Mouse (Mus musculus) heart, embryonic 15.5 days (tissue): Measurements from ENCODE around the gene Selenom. TPM values are rescaled to one million over a fixed set of nuclear protein-coding genes. Genes with fewer than 3 reads are reported as not detected.

Source experiments
- ATAC-seq: fragments of 200-750 bp; cut with Nextera tagmentation; replicated peaks from 2 replicates; pipeline ENCODE4 v1.8.0; 2017; ENCODE audit warnings: low read depth, moderate TSS enrichment; ENCODE audit not compliant: insufficient number of reproducible peaks, insufficient read depth, low FRiP score
- H3K27ac ChIP-seq: fragments of 300-500 bp; sonication (generic); 2 replicates; pipeline ENCODE4 v1.5.1; 2015; ENCODE audit warnings: mild to moderate bottlenecking, inconsistent platforms
- H3K27me3 ChIP-seq: fragments of 300-500 bp; sonication (generic); 2 replicates; pipeline ENCODE4 v1.6.1; 2015; ENCODE audit warnings: inconsistent platforms
- H3K36me3 ChIP-seq: fragments of 300-500 bp; sonication (generic); 2 replicates; pipeline ENCODE4 v1.6.1; 2015; ENCODE audit warnings: mild to moderate bottlenecking, inconsistent platforms
- H3K4me1 ChIP-seq: fragments of 300-500 bp; sonication (generic); replicated peaks from 2 replicates; pipeline ENCODE4 v1.6.1; 2015; ENCODE audit warnings: inconsistent platforms
- H3K4me2 ChIP-seq: fragments of 300-500 bp; sonication (generic); 2 replicates; pipeline ENCODE4 v1.6.1; 2015; ENCODE audit warnings: inconsistent platforms, mild to moderate bottlenecking, moderate library complexity
- H3K4me3 ChIP-seq: fragments of 300-500 bp; sonication (generic); 2 replicates; pipeline ENCODE4 v1.5.1; 2015; ENCODE audit warnings: mild to moderate bottlenecking, inconsistent platforms
- H3K9ac ChIP-seq: fragments of 300-500 bp; sonication (generic); 2 replicates; pipeline ENCODE4 v1.6.1; 2015; ENCODE audit warnings: mild to moderate bottlenecking, inconsistent platforms
- H3K9me3 ChIP-seq: fragments of 300-500 bp; sonication (generic); replicated peaks from 2 replicates; pipeline ENCODE4 v1.6.1; 2016; ENCODE audit warnings: inconsistent platforms
- WGBS: fragments of 180-500 bp; shearing (Covaris S2); methylation state at CpG from one replicate; pipeline ENCODE4 v1.1.7; 2015; ENCODE audit warnings: mixed read lengths; 5-methylcytosine and 5-hydroxymethylcytosine counted together
- polyA plus RNA-seq: library from polyadenylated mRNA; unstranded; fragments of >200 nt; fragmentation: Nextera tagmentation; extraction: Ambion mirVana; gene quantifications from 2 replicates; pipeline ENCODE4 v1.2.1, GENCODE M21; 2015

The Selenom gene
- polyA plus RNA-seq, 1 experiment from 2014 or later = 138 TPM

DNA sequence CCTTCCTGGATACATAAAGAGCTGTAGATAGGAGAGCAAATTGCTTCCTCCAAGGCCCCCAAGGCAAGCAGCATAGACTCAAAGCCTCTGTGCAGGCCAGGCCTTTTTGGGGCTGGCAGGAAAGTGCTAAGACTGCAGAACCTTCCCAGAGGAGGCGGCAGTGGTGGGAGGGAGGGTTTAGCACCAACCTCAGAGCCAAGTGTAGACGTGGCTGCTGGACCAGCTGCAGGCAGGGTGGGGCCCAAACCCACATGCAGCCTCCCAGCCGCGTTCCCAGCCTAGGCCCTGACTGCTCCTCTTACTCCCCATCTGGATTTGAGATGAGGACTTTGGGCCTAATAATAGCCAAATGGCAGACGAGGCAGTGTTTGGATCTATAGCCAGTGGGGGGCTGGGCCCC, 28.5 kb downstream of the Selenom start:
- no peak overlapping the region for H3K4me2 ChIP-seq
- H3K9me3 ChIP-seq = 0 out of 2 replicates have a peak, but pooled peaks cover 3% of the 10 kb centered on the region
- no peak overlapping the region for H3K4me3 ChIP-seq
- no peaks in the 10 kb centered on the region for H3K27me3 ChIP-seq
- peak; percentile 20; the same call in 1 of the 2 replicates for ATAC-seq
- H3K4me1 ChIP-seq = peaks cover 18% of the 10 kb centered on the region
- WGBS = 19% methylated on average over 5 of the region's 5 CpGs
- no peaks in the 10 kb centered on the region for H3K36me3 ChIP-seq
- peak overlapping the region; percentile 25 for H3K27ac ChIP-seq
- H3K9ac ChIP-seq = no peak overlapping the region

DNA sequence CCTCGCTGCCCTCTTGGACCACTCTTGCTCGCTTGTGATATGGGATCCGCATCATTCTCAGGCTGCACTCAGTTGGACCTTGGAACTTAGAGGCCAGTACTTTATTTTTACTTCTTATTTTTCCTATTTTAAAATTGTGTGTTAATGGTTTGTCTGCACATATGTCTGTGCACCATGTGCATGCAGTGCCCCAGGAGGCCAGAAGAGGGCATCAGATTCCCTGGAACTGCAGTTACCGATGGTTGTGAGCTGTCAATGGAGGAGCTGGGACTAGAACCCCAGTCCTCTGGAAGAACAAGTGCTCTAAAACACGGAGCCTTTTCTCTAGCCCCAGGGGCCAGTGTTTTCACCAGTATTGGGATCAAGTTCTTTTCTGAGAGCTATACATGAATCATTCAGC, 29.9 kb downstream of the Selenom start:
- Histone ChIP-seq H3K36me3 (no peaks in the 10 kb centered on the region), H3K9me3 (0 out of 2 replicates have a peak, but pooled peaks cover 3% of the 10 kb centered on the region), H3K4me2 (no peak overlapping the region), H3K27me3 (no peaks in the 10 kb centered on the region), H3K4me3 (no peak overlapping the region), H3K4me1 (peaks cover 17% of the 10 kb centered on the region; the same call in 1 of the 2 replicates), H3K9ac (no peak overlapping the region), H3K27ac (no peak overlapping the region)
- 95% methylated on average over 5 of the region's 5 CpGs for WGBS
- no peak for ATAC-seq

DNA sequence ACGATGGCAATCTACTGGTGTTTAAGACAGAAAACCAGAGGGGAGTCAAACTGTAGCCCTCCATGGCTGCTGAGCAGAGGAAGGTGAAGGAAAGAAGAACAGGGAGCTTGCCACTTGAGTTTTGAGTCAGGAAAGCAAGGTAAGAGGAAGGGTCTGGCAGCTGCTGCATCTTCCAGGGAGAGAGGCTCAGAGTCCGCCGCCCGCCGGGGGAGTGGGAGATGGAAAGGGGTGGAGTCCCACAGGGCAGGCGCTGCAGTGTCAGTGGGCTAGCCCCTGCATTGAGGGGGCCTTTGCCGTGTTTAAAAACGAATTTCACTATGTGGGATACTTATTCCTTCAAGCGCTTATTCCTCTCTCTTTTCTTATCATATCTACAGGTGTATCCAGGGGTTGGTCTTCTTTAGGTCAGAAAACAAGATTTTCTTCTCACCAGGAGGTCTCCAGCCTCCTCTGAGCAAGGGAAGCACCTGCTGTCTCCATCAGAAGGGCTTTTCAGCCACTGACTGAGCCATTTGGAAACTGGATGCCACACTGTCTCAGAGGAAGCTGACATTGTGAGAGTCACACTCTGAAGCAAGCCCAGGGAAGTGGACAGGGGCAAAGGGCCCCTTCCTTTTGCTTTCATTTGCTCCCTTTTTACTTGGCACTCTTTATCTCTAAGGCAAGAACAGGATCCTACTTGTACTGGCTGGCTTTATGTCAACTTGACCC, 31.2 kb downstream of the Selenom start:
- no peak overlapping the region for H3K4me2 ChIP-seq
- no peak overlapping the region for H3K9ac ChIP-seq
- 22% methylated on average over 9 of the region's 9 CpGs for WGBS
- H3K36me3 ChIP-seq = no peaks in the 10 kb centered on the region
- peaks cover 13% of the 10 kb centered on the region; the same call in 1 of the 2 replicates for H3K4me1 ChIP-seq
- H3K27ac ChIP-seq = no peak overlapping the region
- H3K27me3 ChIP-seq = no peaks in the 10 kb centered on the region
- 0 out of 2 replicates have a peak, but pooled peaks cover 3% of the 10 kb centered on the region for H3K9me3 ChIP-seq
- H3K4me3 ChIP-seq = no peak overlapping the region
- ATAC-seq = no peak

DNA sequence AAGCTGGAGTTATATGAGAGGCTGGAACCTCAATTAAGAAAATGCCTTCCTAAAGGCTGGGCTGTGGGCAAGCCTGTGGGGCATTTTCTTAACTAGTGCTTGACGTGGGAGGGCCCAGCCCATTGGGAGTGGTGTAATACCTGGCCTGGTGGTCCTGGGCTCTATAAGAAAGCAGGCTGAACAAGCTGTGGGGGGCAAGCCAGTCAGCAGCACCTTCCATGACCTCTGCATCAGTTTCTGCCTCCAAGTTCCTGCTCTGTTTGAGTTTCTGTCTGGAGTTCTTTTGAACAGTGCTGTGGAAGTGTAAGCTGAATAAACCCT, 31.7 kb downstream of the Selenom start:
- 0 out of 2 replicates have a peak, but pooled peaks cover 3% of the 10 kb centered on the region for H3K9me3 ChIP-seq
- 14% methylated on average over 1 of the region's 1 CpGs for WGBS
- no peaks in the 10 kb centered on the region for H3K27me3 ChIP-seq
- H3K36me3 ChIP-seq = no peaks in the 10 kb centered on the region
- peak overlapping the region; percentile 18 for H3K27ac ChIP-seq
- no peak overlapping the region for H3K9ac ChIP-seq
- H3K4me3 ChIP-seq = no peak overlapping the region
- no peak for ATAC-seq
- peaks cover 13% of the 10 kb centered on the region; the same call in 1 of the 2 replicates for H3K4me1 ChIP-seq
- no peak overlapping the region for H3K4me2 ChIP-seq

DNA sequence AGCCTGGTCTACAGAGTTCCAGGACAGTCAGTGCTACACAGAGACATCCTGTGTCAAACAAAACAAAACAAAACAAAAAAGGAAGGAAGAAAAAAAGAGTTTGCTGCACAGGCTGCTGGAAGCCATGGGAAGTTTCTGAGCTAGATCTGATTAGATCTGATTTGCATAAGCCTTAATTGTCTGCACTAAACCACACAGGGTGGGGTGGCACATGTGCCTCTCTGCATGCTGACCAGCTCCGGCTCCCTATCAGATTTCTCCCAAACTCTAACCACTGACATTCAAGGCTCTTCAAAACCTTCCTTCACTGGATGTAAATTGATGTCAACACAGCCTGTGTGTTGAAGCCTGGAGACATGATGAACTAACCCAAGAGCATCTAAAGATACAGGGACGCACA, 32.6 kb downstream of the Selenom start:
- WGBS = 78% methylated on average over 2 of the region's 2 CpGs
- no peak overlapping the region for H3K27ac ChIP-seq
- H3K4me3 ChIP-seq = no peak overlapping the region
- H3K9ac ChIP-seq = no peak overlapping the region
- no peaks in the 10 kb centered on the region for H3K27me3 ChIP-seq
- H3K4me2 ChIP-seq = no peak overlapping the region
- H3K9me3 ChIP-seq = 0 out of 2 replicates have a peak, but pooled peaks cover 3% of the 10 kb centered on the region
- H3K4me1 ChIP-seq = peaks cover 13% of the 10 kb centered on the region; the same call in 1 of the 2 replicates
- H3K36me3 ChIP-seq = no peaks in the 10 kb centered on the region
- no peak for ATAC-seq

DNA sequence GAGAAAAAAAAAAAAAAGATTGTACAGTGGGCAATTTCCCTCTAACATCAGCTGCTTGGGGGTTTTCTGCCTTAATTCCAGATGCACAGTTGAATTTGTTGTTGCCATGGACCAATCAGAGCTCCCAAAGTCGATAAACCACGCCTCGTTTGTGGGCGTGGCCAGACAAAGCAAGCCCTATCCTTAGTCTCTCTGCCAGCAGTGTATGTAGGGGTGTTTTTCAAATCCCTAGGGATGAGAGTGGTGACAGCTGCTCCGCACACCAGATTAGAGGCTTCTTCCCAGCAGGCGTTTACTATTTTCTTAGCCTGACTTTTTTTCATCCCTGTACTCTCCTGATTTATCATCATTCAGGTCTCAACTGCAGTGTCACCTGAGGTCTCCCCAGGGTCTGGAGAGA, 33.5 kb downstream of the Selenom start:
- Histone ChIP-seq H3K9me3 (0 out of 2 replicates have a peak, but pooled peaks cover 3% of the 10 kb centered on the region), H3K27me3 (no peaks in the 10 kb centered on the region), H3K9ac (no peak overlapping the region), H3K4me2 (no peak overlapping the region), H3K27ac (no peak overlapping the region), H3K4me1 (peaks cover 13% of the 10 kb centered on the region; the same call in 1 of the 2 replicates), H3K36me3 (no peaks in the 10 kb centered on the region), H3K4me3 (no peak overlapping the region)
- no peak for ATAC-seq
- 36% methylated on average over 6 of the region's 6 CpGs for WGBS

DNA sequence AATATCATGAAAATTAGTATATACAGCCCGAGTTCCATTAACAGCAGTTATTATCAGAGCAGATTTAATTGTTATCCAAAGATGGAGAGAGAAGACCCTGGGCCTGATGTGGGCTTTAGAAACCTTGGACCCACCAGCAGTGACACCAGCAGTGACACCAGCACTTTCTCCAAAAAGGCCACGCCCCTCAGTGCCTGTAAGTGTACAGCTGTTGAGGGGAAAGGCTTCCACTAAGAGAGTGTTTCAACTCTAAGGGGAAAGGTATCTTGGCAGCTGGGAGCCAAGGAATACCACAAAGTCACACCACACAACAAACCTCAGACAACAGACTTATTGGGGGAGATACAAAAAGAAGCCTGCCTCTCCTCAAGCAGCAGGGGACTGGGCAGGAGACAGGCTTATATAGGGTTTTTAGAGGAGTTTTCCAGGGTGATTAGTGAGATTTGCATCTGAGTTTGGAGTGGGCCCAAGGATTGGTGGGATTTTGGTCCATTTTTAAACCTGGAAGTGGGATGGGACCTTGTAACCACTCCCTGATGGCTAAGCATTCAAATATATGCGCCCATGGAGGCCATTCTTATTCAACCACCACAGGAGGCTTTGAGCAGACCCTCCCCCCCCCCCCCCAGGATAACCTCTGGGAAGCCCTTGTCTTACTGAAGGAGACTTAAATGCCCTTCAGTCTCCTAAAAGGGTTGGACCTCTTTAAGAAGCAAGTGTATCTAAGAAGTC, 34.2 kb downstream of the Selenom start:
- no peaks in the 10 kb centered on the region for H3K27me3 ChIP-seq
- H3K36me3 ChIP-seq = no peaks in the 10 kb centered on the region
- H3K27ac ChIP-seq = no peak overlapping the region
- ATAC-seq = no peak
- H3K9ac ChIP-seq = no peak overlapping the region
- 0 out of 2 replicates have a peak, but pooled peaks cover 3% of the 10 kb centered on the region for H3K9me3 ChIP-seq
- 75% methylated on average over 3 of the region's 3 CpGs for WGBS
- no peak overlapping the region for H3K4me3 ChIP-seq
- no peak overlapping the region for H3K4me2 ChIP-seq
- H3K4me1 ChIP-seq = peaks cover 13% of the 10 kb centered on the region; the same call in 1 of the 2 replicates

DNA sequence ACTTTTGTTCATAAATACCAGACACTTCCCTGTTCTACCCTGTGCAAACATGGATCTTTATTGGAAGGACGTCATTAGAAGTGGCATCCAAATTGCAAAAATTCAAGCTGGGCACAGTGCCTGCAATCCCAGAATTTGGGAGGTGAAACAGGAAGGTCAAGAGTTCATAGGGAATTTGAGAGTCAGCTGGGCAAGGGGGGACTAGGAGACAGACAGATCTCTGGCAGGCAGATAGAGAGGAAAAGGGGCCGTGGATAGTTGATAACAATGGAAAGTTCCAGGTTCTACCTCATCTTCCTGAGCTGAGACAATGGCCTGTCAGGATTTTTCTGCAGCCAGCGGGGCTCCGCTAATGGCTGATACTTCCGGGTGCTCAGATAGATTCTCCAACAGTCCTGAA, 35.3 kb downstream of the Selenom start:
- 58% methylated on average over 5 of the region's 5 CpGs for WGBS
- no peak overlapping the region for H3K27ac ChIP-seq

DNA sequence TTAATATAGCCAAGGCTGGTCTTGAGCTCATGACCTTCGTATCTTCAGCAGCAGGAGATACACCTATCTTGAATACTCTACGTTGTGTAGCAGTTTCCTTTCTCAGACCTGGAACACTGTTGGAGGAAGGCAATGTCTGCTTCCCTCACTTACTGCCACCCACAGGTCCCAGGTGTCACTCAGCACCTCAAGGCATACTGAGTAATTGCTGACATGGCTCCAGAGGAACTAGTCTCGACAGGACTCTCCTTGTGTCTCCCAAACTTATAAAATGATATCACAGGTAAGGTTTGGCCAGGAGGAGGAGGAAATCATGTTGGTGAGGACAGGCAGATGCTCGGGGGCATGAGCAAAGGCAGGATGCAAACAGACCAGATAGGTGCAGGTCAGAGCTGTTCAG, 40.5 kb downstream of the Selenom start:
- Histone ChIP-seq H3K27me3 (no peaks in the 10 kb centered on the region), H3K27ac (no peak overlapping the region), H3K36me3 (no peaks in the 10 kb centered on the region), H3K4me3 (no peak overlapping the region), H3K4me2 (no peak overlapping the region), H3K9ac (no peak overlapping the region), H3K9me3 (no peaks in the 10 kb centered on the region), H3K4me1 (no peaks in the 10 kb centered on the region)
- WGBS = 74% methylated on average over 4 of the region's 4 CpGs
- no peak for ATAC-seq

More for the DNA sequence above, 35.3 kb downstream of the Selenom start:
- no peaks in the 10 kb centered on the region for H3K27me3 ChIP-seq
- H3K4me3 ChIP-seq = no peak overlapping the region
- no peaks in the 10 kb centered on the region for H3K9me3 ChIP-seq
- H3K4me2 ChIP-seq = no peak overlapping the region
- no peak overlapping the region for H3K9ac ChIP-seq
- H3K4me1 ChIP-seq = peaks cover 13% of the 10 kb centered on the region; the same call in 1 of the 2 replicates
- ATAC-seq = no peak
- H3K36me3 ChIP-seq = no peaks in the 10 kb centered on the region

DNA sequence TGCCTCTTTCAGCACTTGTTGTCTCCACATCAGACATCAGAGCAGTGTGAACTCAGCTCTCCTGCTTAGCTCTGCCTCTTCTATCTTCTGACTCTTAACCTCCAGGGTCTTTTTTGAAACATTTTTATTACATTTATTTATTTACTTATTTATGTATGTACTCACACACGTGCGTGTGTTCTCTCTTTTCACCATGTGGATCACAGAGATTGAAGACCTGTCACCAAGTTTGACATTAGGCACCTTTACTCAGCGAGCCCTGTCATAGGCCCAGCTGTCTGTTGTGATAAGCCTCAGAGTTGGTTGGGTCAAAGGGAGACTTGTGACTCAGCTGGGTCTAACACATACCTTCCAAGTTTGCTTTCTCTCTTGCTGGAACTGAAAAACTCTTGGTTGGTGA, 43.4 kb downstream of the Selenom start:
- H3K4me2 ChIP-seq = no peak overlapping the region
- no peaks in the 10 kb centered on the region for H3K27me3 ChIP-seq
- no peaks in the 10 kb centered on the region for H3K36me3 ChIP-seq
- H3K4me1 ChIP-seq = peaks cover 16% of the 10 kb centered on the region
- H3K9ac ChIP-seq = no peak overlapping the region
- no peak overlapping the region for H3K4me3 ChIP-seq
- WGBS = 28% methylated on average over 3 of the region's 3 CpGs
- no peak overlapping the region for H3K27ac ChIP-seq
- H3K9me3 ChIP-seq = no peaks in the 10 kb centered on the region
- ATAC-seq = no peak

DNA sequence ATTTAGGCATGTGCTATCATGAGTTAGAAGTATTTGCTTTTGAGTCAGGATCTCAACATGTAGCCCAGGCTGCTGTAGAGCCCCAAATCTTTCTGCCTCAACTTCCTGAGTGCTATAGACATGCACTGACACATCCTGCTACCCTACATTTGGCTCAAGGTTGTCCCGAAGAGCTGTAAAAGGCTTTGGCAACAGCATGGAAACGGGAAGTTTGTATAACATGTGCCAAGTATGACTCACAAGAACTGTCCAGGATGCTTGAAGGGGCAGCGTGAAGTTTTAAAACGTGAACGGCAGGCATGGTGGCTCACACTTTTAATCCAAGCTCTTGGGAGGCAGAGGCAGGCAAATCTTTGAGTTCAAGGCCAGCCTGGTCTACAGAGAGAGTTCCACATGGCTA, 45.7 kb downstream of the Selenom start:
- H3K9me3 ChIP-seq = no peaks in the 10 kb centered on the region
- ATAC-seq = peak; percentile 54; the same call in 1 of the 2 replicates
- H3K36me3 ChIP-seq = no peaks in the 10 kb centered on the region
- H3K27me3 ChIP-seq = no peaks in the 10 kb centered on the region
- H3K4me2 ChIP-seq = no peak overlapping the region
- H3K9ac ChIP-seq = no peak overlapping the region
- H3K27ac ChIP-seq = 0 out of 2 replicates have a peak overlapping the region, but pooled peaks have one; percentile 15
- peaks cover 36% of the 10 kb centered on the region for H3K4me1 ChIP-seq
- H3K4me3 ChIP-seq = no peak overlapping the region
- WGBS = 56% methylated on average over 5 of the region's 5 CpGs
